Mouse (Mus musculus): ENCODE measurements around the gene Meis1.

- TF ChIP-seq CTCF (IDR thresholded peaks at IDR 0.05; ENCODE audit: control insufficient read depth, insufficient read depth, low read length): no peak
- TF ChIP-seq POLR2A (IDR thresholded peaks at IDR 0.05; ENCODE audit: borderline replicate concordance, control insufficient read depth, low read depth, low read length): no peak
Observed at GRCm38 (mm10) chr11:18906866-18907265, 111.9 kb downstream of the Meis1 start.

Measured in bone marrow, adult 2 months (tissue).